Mouse (Mus musculus): ENCODE measurements around the gene Erp44. TPM values are rescaled to one million over a fixed set of nuclear protein-coding genes. Genes with fewer than 3 reads are reported as not detected.

Erp44 gene
- 81.9 and 89.5 TPM in 2 replicates for polyA plus RNA-seq (2015; fragmentation: Nextera tagmentation; extraction: Ambion mirVana)

- peak; percentile 100 for ATAC-seq (ENCODE audit: low FRiP score, low read depth)
- WGBS: under 1% methylated on average over 41 of the region's 41 CpGs
- Histone ChIP-seq H3K9me3 (no peaks in the 10 kb centered on the region), H3K36me3 (peaks cover 4% of the 10 kb centered on the region; the same call in 1 of the 2 replicates), H3K27me3 (no peaks in the 10 kb centered on the region), H3K4me3 (peak within 1 kb of the TSS; percentile 98), H3K4me2 (replicated peaks) (peak within 1 kb of the TSS; percentile 88), H3K4me1 (peaks cover 11% of the 10 kb centered on the region), H3K27ac (peak within 1 kb of the TSS; percentile 78), H3K9ac (peak within 1 kb of the TSS; percentile 95)
These were observed at the start of gene Erp44, which contains the start of gene Invs for GRCm38 (mm10) chr4:48279498-48280134. Erp44 (minus strand) TSS chr4:48279558. Invs (plus strand) TSS chr4:48279760.

- H3K4me1 ChIP-seq: no peaks in the 10 kb centered on the region
- 55% methylated on average over 2 of the region's 2 CpGs for WGBS
- H3K4me2 ChIP-seq (replicated peaks): no peak overlapping the region
- ATAC-seq (ENCODE audit: low FRiP score, low read depth): no peak
- no peak overlapping the region for H3K27ac ChIP-seq
- H3K27me3 ChIP-seq: no peaks in the 10 kb centered on the region
- no peaks in the 10 kb centered on the region for H3K9me3 ChIP-seq
- no peaks in the 10 kb centered on the region for H3K36me3 ChIP-seq
- H3K9ac ChIP-seq: no peak overlapping the region
- H3K4me3 ChIP-seq: no peak overlapping the region
These were observed 48.7 kb upstream of the Erp44 start for GRCm38 (mm10) chr4:48328042-48328441.

- H3K4me3 ChIP-seq: no peak overlapping the region
- no peak overlapping the region for H3K27ac ChIP-seq
- no peaks in the 10 kb centered on the region for H3K27me3 ChIP-seq
- no peaks in the 10 kb centered on the region for H3K36me3 ChIP-seq
- ATAC-seq (ENCODE audit: low FRiP score, low read depth): no peak
- H3K4me2 ChIP-seq (replicated peaks): no peak overlapping the region
- no peak overlapping the region for H3K9ac ChIP-seq
- H3K4me1 ChIP-seq: no peaks in the 10 kb centered on the region
- no peaks in the 10 kb centered on the region for H3K9me3 ChIP-seq
These were observed 47.8 kb upstream of the Erp44 start for GRCm38 (mm10) chr4:48327192-48327591.

GRCm38 (mm10) chr4:48322095-48322494 is 42.7 kb upstream of the Erp44 start:
- no peak overlapping the region for H3K4me3 ChIP-seq
- H3K4me1 ChIP-seq: no peaks in the 10 kb centered on the region
- H3K4me2 ChIP-seq (replicated peaks): no peak overlapping the region
- H3K36me3 ChIP-seq: no peaks in the 10 kb centered on the region
- no peak for ATAC-seq (ENCODE audit: low FRiP score, low read depth)
- no peaks in the 10 kb centered on the region for H3K27me3 ChIP-seq
- no peaks in the 10 kb centered on the region for H3K9me3 ChIP-seq
- WGBS: 81% methylated on average over 1 of the region's 1 CpGs
- no peak overlapping the region for H3K27ac ChIP-seq
- H3K9ac ChIP-seq: no peak overlapping the region

GRCm38 (mm10) chr4:48321276-48321675 is 41.9 kb upstream of the Erp44 start:
- H3K4me1 ChIP-seq: no peaks in the 10 kb centered on the region
- WGBS: 74% methylated on average over 1 of the region's 1 CpGs

GRCm38 (mm10) chr4:48316036-48316435 is 36.7 kb upstream of the Erp44 start:
- Histone ChIP-seq H3K4me3 (no peak overlapping the region), H3K9ac (no peak overlapping the region), H3K4me2 (replicated peaks) (no peak overlapping the region), H3K36me3 (no peaks in the 10 kb centered on the region), H3K9me3 (no peaks in the 10 kb centered on the region), H3K4me1 (no peaks in the 10 kb centered on the region), H3K27me3 (no peaks in the 10 kb centered on the region), H3K27ac (no peak overlapping the region)
- WGBS: 89% methylated on average over 3 of the region's 3 CpGs
- no peak for ATAC-seq (ENCODE audit: low FRiP score, low read depth)

More at GRCm38 (mm10) chr4:48321276-48321675, 41.9 kb upstream of the Erp44 start:
- ATAC-seq (ENCODE audit: low FRiP score, low read depth): no peak
- no peak overlapping the region for H3K4me2 ChIP-seq (replicated peaks)
- H3K27ac ChIP-seq: no peak overlapping the region
- H3K9me3 ChIP-seq: no peaks in the 10 kb centered on the region
- H3K4me3 ChIP-seq: no peak overlapping the region
- H3K9ac ChIP-seq: no peak overlapping the region
- H3K36me3 ChIP-seq: no peaks in the 10 kb centered on the region
- H3K27me3 ChIP-seq: no peaks in the 10 kb centered on the region

- H3K4me3 ChIP-seq: no peak overlapping the region
- H3K9ac ChIP-seq: no peak overlapping the region
- H3K27me3 ChIP-seq: no peaks in the 10 kb centered on the region
- no peak overlapping the region for H3K27ac ChIP-seq
- WGBS: 89% methylated on average over 3 of the region's 3 CpGs
- no peak for ATAC-seq (ENCODE audit: low FRiP score, low read depth)
- H3K4me1 ChIP-seq: no peaks in the 10 kb centered on the region
- no peak overlapping the region for H3K4me2 ChIP-seq (replicated peaks)
- no peaks in the 10 kb centered on the region for H3K9me3 ChIP-seq
- peaks cover 6% of the 10 kb centered on the region for H3K36me3 ChIP-seq
These were observed 35.5 kb upstream of the Erp44 start for GRCm38 (mm10) chr4:48314814-48315213.

- Histone ChIP-seq H3K4me3 (no peak overlapping the region), H3K27ac (no peak overlapping the region), H3K4me2 (replicated peaks) (no peak overlapping the region), H3K9me3 (no peaks in the 10 kb centered on the region), H3K36me3 (peaks cover 35% of the 10 kb centered on the region), H3K9ac (no peak overlapping the region), H3K27me3 (no peaks in the 10 kb centered on the region), H3K4me1 (no peaks in the 10 kb centered on the region)
- no peak for ATAC-seq (ENCODE audit: low FRiP score, low read depth)
- WGBS: 84% methylated on average over 5 of the region's 5 CpGs
These were observed 7.9 kb upstream of the Erp44 start for GRCm38 (mm10) chr4:48287086-48287757.

GRCm38 (mm10) chr4:48281121-48281520 is 1.8 kb upstream of the Erp44 start:
- Histone ChIP-seq H3K27me3 (no peaks in the 10 kb centered on the region), H3K4me3 (no peak overlapping the region), H3K27ac (no peak overlapping the region), H3K36me3 (peaks cover 10% of the 10 kb centered on the region), H3K4me1 (peaks cover 11% of the 10 kb centered on the region), H3K9ac (no peak overlapping the region), H3K9me3 (no peaks in the 10 kb centered on the region), H3K4me2 (replicated peaks) (no peak overlapping the region)
- no peak for ATAC-seq (ENCODE audit: low FRiP score, low read depth)
- 91% methylated on average over 1 of the region's 1 CpGs for WGBS

- Histone ChIP-seq H3K36me3 (peaks cover 7% of the 10 kb centered on the region; the same call in 1 of the 2 replicates), H3K9ac (peak overlapping the region; percentile 95), H3K4me1 (peaks cover 11% of the 10 kb centered on the region), H3K27ac (peak overlapping the region; percentile 33; the same call in 1 of the 2 replicates), H3K27me3 (no peaks in the 10 kb centered on the region), H3K9me3 (no peaks in the 10 kb centered on the region; the same call in 1 of the 2 replicates), H3K4me2 (replicated peaks) (peak overlapping the region; percentile 88), H3K4me3 (peak overlapping the region; percentile 98)
- under 1% methylated on average over 34 of the region's 34 CpGs for WGBS
- ATAC-seq (ENCODE audit: low FRiP score, low read depth): peak; percentile 59; the same call in 1 of the 2 replicates
These were observed 431 bp downstream of the Erp44 start for GRCm38 (mm10) chr4:48278757-48279497.

GRCm38 (mm10) chr4:48277011-48277410 is 2.3 kb downstream of the Erp44 start:
- Histone ChIP-seq H3K9ac (no peak overlapping the region), H3K4me3 (no peak overlapping the region), H3K27me3 (no peaks in the 10 kb centered on the region), H3K36me3 (peaks cover 3% of the 10 kb centered on the region; the same call in 1 of the 2 replicates), H3K9me3 (no peaks in the 10 kb centered on the region; the same call in 1 of the 2 replicates), H3K4me2 (replicated peaks) (no peak overlapping the region), H3K27ac (no peak overlapping the region), H3K4me1 (peaks cover 11% of the 10 kb centered on the region)
- ATAC-seq (ENCODE audit: low FRiP score, low read depth): no peak
- WGBS: 82% methylated on average over 3 of the region's 3 CpGs

GRCm38 (mm10) chr4:48275736-48276135 is 3.6 kb downstream of the Erp44 start:
- Histone ChIP-seq H3K27me3 (no peaks in the 10 kb centered on the region), H3K9me3 (no peaks in the 10 kb centered on the region; the same call in 1 of the 2 replicates), H3K4me2 (replicated peaks) (no peak overlapping the region), H3K9ac (no peak overlapping the region), H3K36me3 (peaks cover 3% of the 10 kb centered on the region; the same call in 1 of the 2 replicates), H3K4me1 (peaks cover 11% of the 10 kb centered on the region), H3K4me3 (no peak overlapping the region), H3K27ac (no peak overlapping the region)
- no peak for ATAC-seq (ENCODE audit: low FRiP score, low read depth)
- WGBS: 63% methylated on average over 3 of the region's 3 CpGs

All from limb, embryonic 13.5 days (tissue).